Mouse (Mus musculus): Measurements from ENCODE around the gene Arsk. TPM values are rescaled to one million over a fixed set of nuclear protein-coding genes. Genes with fewer than 3 reads are reported as not detected.

Gene Arsk
- polyA plus RNA-seq, 1 experiment from 2014 or later, result 8.2 TPM

DNA sequence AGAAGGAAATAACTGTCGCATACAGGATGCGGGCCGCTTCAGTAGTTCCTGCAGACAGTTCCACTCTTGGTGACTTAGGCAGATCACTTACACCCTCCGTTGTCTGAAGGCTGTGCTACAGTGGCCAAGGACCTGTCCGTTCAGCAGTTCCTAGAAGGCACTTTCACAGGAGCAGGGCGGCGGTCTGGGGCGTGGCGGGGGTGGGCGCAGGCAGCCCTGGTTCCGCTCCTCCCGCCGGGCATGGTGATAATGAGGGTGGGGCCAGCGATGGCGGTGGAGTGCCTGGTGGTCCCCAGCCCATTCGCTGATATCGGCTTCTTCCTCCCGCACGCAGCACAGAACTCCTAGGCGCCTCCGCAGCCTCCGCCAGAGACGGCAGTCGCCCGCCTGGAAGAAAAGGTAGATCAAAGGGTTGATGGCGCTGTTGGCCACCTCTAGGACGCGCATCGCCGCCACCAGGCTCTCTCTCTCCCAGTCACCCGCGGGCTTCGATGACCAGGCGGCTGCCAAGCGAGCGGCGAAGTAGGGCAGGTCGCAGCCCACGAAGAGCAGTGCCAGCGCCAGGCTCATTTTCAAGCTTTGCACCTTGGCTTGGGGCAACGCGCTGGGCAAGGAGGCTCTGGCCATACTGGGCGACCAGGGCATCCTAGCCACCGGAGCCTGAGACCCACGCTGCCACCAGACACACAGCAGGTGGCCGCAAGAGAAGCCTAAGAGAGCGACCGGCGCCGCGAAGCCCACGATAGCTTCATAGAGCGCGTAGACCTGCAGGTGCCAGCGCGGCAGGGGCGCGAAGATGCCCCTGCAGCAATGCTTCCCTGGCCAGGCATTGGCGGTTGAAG is 42.8 kb downstream of the Arsk start:
- no peaks in the 10 kb centered on the region for H3K9me3 ChIP-seq (replicated peaks; ENCODE audit: control insufficient read depth, low read length)
- H3K36me3 ChIP-seq (ENCODE audit: control insufficient read depth, insufficient read depth, low read length), result no peaks in the 10 kb centered on the region
- peak overlapping the region; percentile 56 for H3K9ac ChIP-seq (ENCODE audit: low read length)
- peaks cover 41% of the 10 kb centered on the region for H3K27me3 ChIP-seq (ENCODE audit: control insufficient read depth, insufficient read depth, low read length)
- 1% methylated on average over 57 of the region's 59 CpGs for WGBS
- peaks cover 13% of the 10 kb centered on the region for H3K4me1 ChIP-seq (ENCODE audit: control insufficient read depth, insufficient read depth, low read length)
- no peak overlapping the region for H3K27ac ChIP-seq (ENCODE audit: low read length)
- ATAC-seq (ENCODE audit: insufficient read depth, low FRiP score), result peak; percentile 75
- peak overlapping the region; percentile 93 for H3K4me2 ChIP-seq (ENCODE audit: low read depth, low read length)
- H3K4me3 ChIP-seq (replicated peaks; ENCODE audit: low read length), result peak overlapping the region; percentile 54

DNA sequence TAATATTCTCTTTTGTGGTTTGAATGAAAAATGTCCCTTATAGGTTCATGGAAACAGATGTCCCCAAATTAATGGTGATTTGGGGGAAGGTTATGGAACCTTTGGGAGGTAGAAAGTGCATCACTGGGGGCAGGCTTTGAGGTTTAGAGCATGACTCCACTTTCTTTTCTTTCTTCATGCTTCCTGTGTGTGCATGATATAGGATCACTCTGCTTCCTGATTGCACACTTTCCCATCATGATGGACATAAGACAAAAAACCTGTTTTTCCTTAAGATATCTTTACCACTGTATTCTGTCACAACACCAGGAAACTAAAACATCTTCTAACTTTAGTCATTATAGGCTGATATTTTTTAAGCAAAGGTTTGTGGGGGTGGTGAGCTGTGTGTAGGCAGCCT is 53.5 kb downstream of the Arsk start:
- Histone ChIP-seq H3K9me3 (replicated peaks; ENCODE audit: control insufficient read depth, low read length) (no peaks in the 10 kb centered on the region), H3K27ac (ENCODE audit: low read length) (no peak overlapping the region), H3K9ac (ENCODE audit: low read length) (no peak overlapping the region), H3K4me2 (ENCODE audit: low read depth, low read length) (no peak overlapping the region), H3K4me1 (ENCODE audit: control insufficient read depth, insufficient read depth, low read length) (no peaks in the 10 kb centered on the region), H3K4me3 (replicated peaks; ENCODE audit: low read length) (no peak overlapping the region), H3K27me3 (ENCODE audit: control insufficient read depth, insufficient read depth, low read length) (no peaks in the 10 kb centered on the region), H3K36me3 (ENCODE audit: control insufficient read depth, insufficient read depth, low read length) (no peaks in the 10 kb centered on the region)
- no peak for ATAC-seq (ENCODE audit: insufficient read depth, low FRiP score)

DNA sequence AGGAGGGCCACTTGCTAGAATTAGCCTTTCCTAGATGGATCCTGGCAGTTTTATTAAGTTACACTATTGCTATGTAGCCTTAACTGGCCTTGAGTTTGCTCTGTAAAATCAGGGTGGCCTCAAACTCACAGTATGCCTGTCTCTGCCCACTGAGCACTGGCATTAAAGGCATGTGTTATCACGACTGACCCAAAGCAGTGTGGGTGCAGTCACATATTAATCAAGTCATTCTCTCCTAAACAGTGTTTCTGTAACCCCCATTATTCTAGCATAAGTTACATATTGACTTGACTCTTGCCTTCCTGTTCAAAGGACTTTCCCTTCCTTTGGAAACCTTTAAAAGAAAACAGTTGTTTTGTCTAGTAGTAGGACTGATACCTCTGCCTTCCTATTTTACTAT is 56.0 kb downstream of the Arsk start:
- Histone ChIP-seq H3K27ac (ENCODE audit: low read length) (no peak overlapping the region), H3K4me1 (ENCODE audit: control insufficient read depth, insufficient read depth, low read length) (no peaks in the 10 kb centered on the region), H3K4me3 (replicated peaks; ENCODE audit: low read length) (no peak overlapping the region), H3K9ac (ENCODE audit: low read length) (no peak overlapping the region), H3K27me3 (ENCODE audit: control insufficient read depth, insufficient read depth, low read length) (no peaks in the 10 kb centered on the region), H3K4me2 (ENCODE audit: low read depth, low read length) (no peak overlapping the region), H3K36me3 (ENCODE audit: control insufficient read depth, insufficient read depth, low read length) (no peaks in the 10 kb centered on the region), H3K9me3 (replicated peaks; ENCODE audit: control insufficient read depth, low read length) (no peaks in the 10 kb centered on the region)
- WGBS, result 49% methylated on average over 1 of the region's 1 CpGs
- no peak for ATAC-seq (ENCODE audit: insufficient read depth, low FRiP score)

DNA sequence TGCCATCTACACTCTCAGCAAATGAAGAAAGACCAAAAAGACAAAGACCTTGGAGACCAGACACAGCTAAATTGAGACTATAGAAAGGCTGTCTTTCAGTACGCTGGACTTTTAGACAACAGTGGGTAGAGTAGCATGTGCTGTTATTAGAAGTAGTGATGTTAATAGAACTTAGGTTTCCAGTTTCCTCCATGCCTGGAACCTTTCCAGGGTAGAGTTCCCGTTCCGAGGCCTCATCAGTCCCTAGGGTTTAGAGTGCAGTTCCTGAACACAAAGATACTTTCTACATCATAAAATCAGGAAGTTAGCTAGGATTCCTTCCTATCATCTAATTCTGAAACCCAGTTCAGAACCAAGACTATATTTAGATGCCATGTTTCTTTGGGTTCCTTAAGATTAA is 73.9 kb downstream of the Arsk start:
- no peaks in the 10 kb centered on the region for H3K27me3 ChIP-seq (ENCODE audit: control insufficient read depth, insufficient read depth, low read length)
- H3K9ac ChIP-seq (ENCODE audit: low read length), result no peak overlapping the region
- H3K4me1 ChIP-seq (ENCODE audit: control insufficient read depth, insufficient read depth, low read length), result no peaks in the 10 kb centered on the region
- 62% methylated on average over 3 of the region's 3 CpGs for WGBS
- no peak overlapping the region for H3K4me3 ChIP-seq (replicated peaks; ENCODE audit: low read length)
- no peaks in the 10 kb centered on the region for H3K36me3 ChIP-seq (ENCODE audit: control insufficient read depth, insufficient read depth, low read length)
- ATAC-seq (ENCODE audit: insufficient read depth, low FRiP score), result no peak
- no peak overlapping the region for H3K4me2 ChIP-seq (ENCODE audit: low read depth, low read length)
- H3K9me3 ChIP-seq (replicated peaks; ENCODE audit: control insufficient read depth, low read length), result no peaks in the 10 kb centered on the region
- no peak overlapping the region for H3K27ac ChIP-seq (ENCODE audit: low read length)

DNA sequence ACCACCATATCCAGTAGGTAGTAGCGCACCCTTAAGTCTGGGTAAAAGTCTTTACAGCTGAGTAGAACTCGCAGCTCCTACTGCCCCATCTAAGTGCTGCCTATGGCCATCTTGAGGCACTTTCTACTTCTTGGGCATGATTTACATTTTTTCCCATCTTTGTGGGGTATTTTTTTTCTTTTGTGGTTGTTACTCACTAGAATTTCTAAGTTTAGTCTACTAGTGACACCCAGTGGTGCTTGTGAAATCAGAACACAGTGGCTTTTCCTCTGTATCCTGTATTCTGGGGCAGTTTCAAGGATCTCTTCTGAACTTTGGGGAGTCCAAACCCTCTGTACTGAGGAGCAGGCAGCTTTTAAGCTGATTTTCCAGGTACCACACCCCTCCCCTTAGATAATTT is 76.7 kb downstream of the Arsk start:
- 91% methylated on average over 2 of the region's 2 CpGs for WGBS
- H3K36me3 ChIP-seq (ENCODE audit: control insufficient read depth, insufficient read depth, low read length), result no peaks in the 10 kb centered on the region
- H3K4me2 ChIP-seq (ENCODE audit: low read depth, low read length), result no peak overlapping the region
- H3K27ac ChIP-seq (ENCODE audit: low read length), result no peak overlapping the region
- no peaks in the 10 kb centered on the region for H3K9me3 ChIP-seq (replicated peaks; ENCODE audit: control insufficient read depth, low read length)
- H3K9ac ChIP-seq (ENCODE audit: low read length), result no peak overlapping the region
- H3K27me3 ChIP-seq (ENCODE audit: control insufficient read depth, insufficient read depth, low read length), result no peaks in the 10 kb centered on the region
- no peak for ATAC-seq (ENCODE audit: insufficient read depth, low FRiP score)
- peaks cover 5% of the 10 kb centered on the region for H3K4me1 ChIP-seq (ENCODE audit: control insufficient read depth, insufficient read depth, low read length)
- H3K4me3 ChIP-seq (replicated peaks; ENCODE audit: low read length), result no peak overlapping the region

DNA sequence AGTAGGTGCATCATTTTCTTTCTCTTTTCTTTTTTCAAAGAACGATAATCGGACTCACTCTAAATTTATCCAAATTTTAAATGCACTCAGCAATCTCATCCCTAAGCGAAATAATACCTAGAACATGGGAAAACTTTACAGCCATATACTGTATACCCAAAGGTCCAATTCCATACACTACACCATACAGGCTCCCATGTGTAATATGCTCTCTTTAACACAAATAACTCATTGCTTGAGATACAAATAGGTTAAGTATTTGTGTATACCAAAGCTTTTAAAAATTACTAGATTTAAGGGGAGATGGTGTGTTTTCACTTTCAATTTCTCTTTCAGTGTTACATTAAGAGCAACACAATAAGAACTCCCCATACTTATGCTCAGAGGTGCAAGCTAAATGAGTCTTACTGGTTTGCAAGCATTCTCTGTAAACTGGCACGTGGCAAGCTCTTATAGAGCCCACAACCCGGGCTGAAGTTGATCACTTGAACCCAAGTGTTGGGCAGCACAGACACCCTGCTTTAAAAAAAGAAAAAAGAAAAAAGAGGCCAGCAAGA is 79.5 kb downstream of the Arsk start:
- Histone ChIP-seq H3K9me3 (replicated peaks; ENCODE audit: control insufficient read depth, low read length) (no peaks in the 10 kb centered on the region), H3K36me3 (ENCODE audit: control insufficient read depth, insufficient read depth, low read length) (no peaks in the 10 kb centered on the region), H3K9ac (ENCODE audit: low read length) (no peak overlapping the region; the same call in 1 of the 2 replicates), H3K27me3 (ENCODE audit: control insufficient read depth, insufficient read depth, low read length) (no peaks in the 10 kb centered on the region), H3K4me3 (replicated peaks; ENCODE audit: low read length) (peak overlapping the region; percentile 85), H3K4me1 (ENCODE audit: control insufficient read depth, insufficient read depth, low read length) (peaks cover 5% of the 10 kb centered on the region), H3K4me2 (ENCODE audit: low read depth, low read length) (peak overlapping the region; percentile 73), H3K27ac (ENCODE audit: low read length) (0 out of 2 replicates have a peak overlapping the region, but pooled peaks have one; percentile 98)
- ATAC-seq (ENCODE audit: insufficient read depth, low FRiP score), result peak; percentile 23; the same call in 1 of the 2 replicates
- WGBS, result 46% methylated on average over 5 of the region's 5 CpGs

DNA sequence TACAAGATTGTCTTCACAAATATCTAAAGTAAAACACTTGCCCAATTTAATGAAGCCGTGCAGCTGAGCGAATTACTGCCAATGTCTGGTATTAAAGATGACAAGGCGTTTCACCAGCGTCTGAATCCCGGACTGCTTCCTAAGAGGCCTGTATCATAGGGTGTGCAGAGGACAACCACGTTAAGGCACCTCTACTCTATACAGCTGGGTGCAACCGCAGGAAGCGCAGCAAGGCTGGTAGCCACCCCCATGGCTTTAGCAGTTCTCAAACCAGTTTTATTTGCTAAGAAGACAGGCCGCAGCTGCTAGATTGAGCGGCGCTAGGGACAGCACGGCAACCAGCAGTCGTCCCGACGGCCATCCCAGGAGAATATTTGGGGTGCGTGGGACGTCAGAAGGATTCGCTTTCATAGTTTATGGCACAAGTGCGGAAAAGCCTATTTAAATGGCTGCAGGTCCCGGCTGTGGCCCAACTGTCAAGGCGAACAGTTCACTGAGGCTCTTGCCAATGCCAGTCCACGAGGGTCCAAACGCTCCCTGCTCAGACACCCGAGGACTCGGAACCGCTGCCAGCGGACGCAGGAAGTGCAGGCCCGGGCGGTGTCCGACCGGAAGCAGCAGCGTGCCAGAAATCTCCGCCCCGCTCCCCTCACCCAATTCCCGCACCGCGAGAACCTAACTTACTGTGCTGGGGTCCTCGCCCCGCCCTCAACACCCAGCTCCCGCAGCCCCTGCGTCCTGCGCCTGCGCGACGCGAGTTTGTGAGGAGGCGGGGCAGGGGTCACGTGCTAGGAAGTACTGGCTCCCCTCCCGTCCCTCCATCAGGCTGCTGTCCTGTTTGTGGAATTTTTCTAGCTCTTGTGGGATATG is 80.3 kb downstream of the Arsk start, which contains the start of gene Rfesd:
Gene Rfesd (minus strand): TSS at position 746 of the 870 bp plus-strand sequence.
- no peaks in the 10 kb centered on the region for H3K27me3 ChIP-seq (ENCODE audit: control insufficient read depth, insufficient read depth, low read length)
- peak; percentile 100 for ATAC-seq (ENCODE audit: insufficient read depth, low FRiP score)
- under 1% methylated on average over 50 of the region's 50 CpGs for WGBS
- peak within 1 kb of the TSS; percentile 95 for H3K9ac ChIP-seq (ENCODE audit: low read length)
- H3K4me2 ChIP-seq (ENCODE audit: low read depth, low read length), result peak within 1 kb of the TSS; percentile 73
- no peaks in the 10 kb centered on the region for H3K36me3 ChIP-seq (ENCODE audit: control insufficient read depth, insufficient read depth, low read length)
- peaks cover 5% of the 10 kb centered on the region for H3K4me1 ChIP-seq (ENCODE audit: control insufficient read depth, insufficient read depth, low read length)
- H3K27ac ChIP-seq (ENCODE audit: low read length), result peak within 1 kb of the TSS; percentile 98
- peak within 1 kb of the TSS; percentile 85 for H3K4me3 ChIP-seq (replicated peaks; ENCODE audit: low read length)
- no peaks in the 10 kb centered on the region for H3K9me3 ChIP-seq (replicated peaks; ENCODE audit: control insufficient read depth, low read length)

DNA sequence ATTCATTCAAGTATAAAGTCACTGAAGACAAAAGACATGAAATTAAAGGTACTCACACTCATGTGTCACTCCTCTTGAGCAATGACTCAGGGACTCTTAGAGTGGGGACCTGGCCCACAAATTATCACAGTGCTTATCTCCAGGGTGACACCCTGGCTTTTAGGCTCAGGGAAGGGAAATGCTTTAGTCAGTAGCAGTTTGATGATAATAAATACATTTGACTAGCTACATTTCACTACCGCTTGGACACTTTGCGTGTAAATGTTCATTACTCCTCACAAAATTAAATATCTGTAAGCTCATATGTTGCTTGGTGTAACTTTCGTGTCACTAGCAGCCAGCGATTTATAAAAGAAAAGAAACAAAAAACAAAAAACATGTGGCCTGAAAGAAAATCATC is 81.0 kb downstream of the Arsk start:
- no peaks in the 10 kb centered on the region for H3K9me3 ChIP-seq (replicated peaks; ENCODE audit: control insufficient read depth, low read length)
- peak overlapping the region; percentile 95 for H3K9ac ChIP-seq (ENCODE audit: low read length)
- no peaks in the 10 kb centered on the region for H3K27me3 ChIP-seq (ENCODE audit: control insufficient read depth, insufficient read depth, low read length)
- 45% methylated on average over 4 of the region's 4 CpGs for whole genome bisulfite sequencing
- H3K4me2 ChIP-seq (ENCODE audit: low read depth, low read length), result peak overlapping the region; percentile 73
- H3K4me1 ChIP-seq (ENCODE audit: control insufficient read depth, insufficient read depth, low read length), result peaks cover 5% of the 10 kb centered on the region
- peak overlapping the region; percentile 85 for H3K4me3 ChIP-seq (replicated peaks; ENCODE audit: low read length)
- no peaks in the 10 kb centered on the region for H3K36me3 ChIP-seq (ENCODE audit: control insufficient read depth, insufficient read depth, low read length)
- ATAC-seq (ENCODE audit: insufficient read depth, low FRiP score), result no peak
- H3K27ac ChIP-seq (ENCODE audit: low read length), result peak overlapping the region; percentile 98

DNA sequence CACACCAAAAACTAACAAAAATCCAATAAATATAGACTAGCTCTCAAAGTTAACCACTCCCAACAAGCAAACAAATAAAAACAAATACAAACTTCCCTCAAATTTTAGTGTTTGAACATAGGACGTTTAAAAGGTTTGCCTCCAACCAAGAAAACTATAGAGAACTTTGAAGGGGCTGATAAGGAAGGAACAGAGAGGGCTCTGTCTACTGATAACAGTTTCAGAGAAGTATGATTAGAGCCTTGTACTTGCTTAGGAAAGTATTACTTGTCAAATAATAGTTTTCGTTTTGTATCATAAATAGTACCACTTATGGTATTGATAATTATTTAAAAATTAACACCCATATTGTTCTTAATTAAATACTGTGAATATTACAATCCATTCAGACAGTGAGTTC is 83.9 kb downstream of the Arsk start:
- H3K4me1 ChIP-seq (ENCODE audit: control insufficient read depth, insufficient read depth, low read length), result peaks cover 5% of the 10 kb centered on the region
- no peak overlapping the region for H3K4me3 ChIP-seq (replicated peaks; ENCODE audit: low read length)
- ATAC-seq (ENCODE audit: insufficient read depth, low FRiP score), result no peak
- H3K4me2 ChIP-seq (ENCODE audit: low read depth, low read length), result no peak overlapping the region
- no peaks in the 10 kb centered on the region for H3K27me3 ChIP-seq (ENCODE audit: control insufficient read depth, insufficient read depth, low read length)
- WGBS, result 65% methylated on average over 2 of the region's 2 CpGs
- no peaks in the 10 kb centered on the region for H3K36me3 ChIP-seq (ENCODE audit: control insufficient read depth, insufficient read depth, low read length)
- no peak overlapping the region for H3K27ac ChIP-seq (ENCODE audit: low read length)
- no peak overlapping the region for H3K9ac ChIP-seq (ENCODE audit: low read length)
- no peaks in the 10 kb centered on the region for H3K9me3 ChIP-seq (replicated peaks; ENCODE audit: control insufficient read depth, low read length)
